Mouse (Mus musculus) forebrain, embryonic 10.5 days (tissue): ENCODE data around the gene Trio. TPM values are rescaled to one million over a fixed set of nuclear protein-coding genes. Genes with fewer than 3 reads are reported as not detected.
A peak's percentile ranks its signal among the peaks of the same experiment; 100 is the strongest.

ENCODE experiments used
- DNase-seq: peaks from one replicate; pipeline ENCODE4 v3.0.0-alpha.2; 2017; ENCODE audit warnings: low spot score; ENCODE audit errors: extremely low spot score
- H3K27ac ChIP-seq: fragments of 300-500 bp; sonication (generic); 2 replicates; pipeline ENCODE4 v1.5.1; 2016; ENCODE audit warnings: mild to moderate bottlenecking
- H3K27me3 ChIP-seq: fragments of 300-500 bp; sonication (generic); 2 replicates; pipeline ENCODE4 v1.6.1; 2016; ENCODE audit warnings: mild to moderate bottlenecking; ENCODE audit not compliant: poor library complexity, severe bottlenecking
- H3K36me3 ChIP-seq: fragments of 300-500 bp; sonication (generic); replicated peaks from 2 replicates; pipeline ENCODE4 v1.6.1; 2016; ENCODE audit warnings: mild to moderate bottlenecking, moderate library complexity
- H3K4me1 ChIP-seq: fragments of 300-500 bp; sonication (generic); 2 replicates; pipeline ENCODE4 v1.6.1; 2016
- H3K4me3 ChIP-seq: fragments of 300-500 bp; sonication (generic); 2 replicates; pipeline ENCODE4 v1.5.1; 2016; ENCODE audit warnings: mild to moderate bottlenecking, moderate library complexity
- H3K9me3 ChIP-seq: fragments of 300-500 bp; sonication (generic); 2 replicates; pipeline ENCODE4 v1.6.1; 2016; ENCODE audit warnings: mild to moderate bottlenecking, moderate library complexity
- WGBS: fragments of 180-500 bp; shearing (Covaris S2); methylation state at CpG from one replicate; pipeline ENCODE4 v1.1.7; 2016; 5-methylcytosine and 5-hydroxymethylcytosine counted together
- polyA plus RNA-seq: library from polyadenylated mRNA; unstranded; fragments of >200 nt; fragmentation: Nextera tagmentation; extraction: Ambion mirVana; gene quantifications from 2 replicates; pipeline ENCODE4 v1.2.1, GENCODE M21; 2016

The Trio gene
- polyA plus RNA-seq, 1 experiment from 2014 or later, result 29.2 TPM

DNA sequence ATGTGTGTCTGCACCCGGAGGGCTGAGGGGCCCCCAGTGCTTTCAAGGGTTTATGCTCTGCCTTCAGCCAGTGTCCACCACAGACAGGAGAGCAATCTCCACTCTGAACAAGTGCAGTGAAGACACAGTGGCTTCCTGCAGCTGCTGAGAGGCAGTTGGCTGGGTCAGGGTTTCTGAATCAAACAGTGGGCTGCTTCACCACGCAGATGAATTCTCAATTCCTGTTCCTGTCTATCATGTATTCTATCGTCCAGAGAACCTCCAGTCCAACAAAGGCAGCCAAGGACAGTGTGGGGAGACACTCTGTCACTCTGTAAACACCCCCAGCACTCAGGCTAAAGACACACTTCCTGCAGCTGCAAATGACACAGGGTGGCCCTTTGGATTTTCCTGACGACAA lies 48.7 kb downstream of the Trio start:
- H3K4me1 ChIP-seq, result peaks cover 21% of the 10 kb centered on the region
- peaks cover 21% of the 10 kb centered on the region for H3K36me3 ChIP-seq
- no peaks in the 10 kb centered on the region for H3K27me3 ChIP-seq
- 87% methylated on average over 4 of the region's 4 CpGs for whole genome bisulfite sequencing
- DNase-seq, result no peak
- no peak overlapping the region for H3K4me3 ChIP-seq
- H3K9me3 ChIP-seq, result peaks cover 6% of the 10 kb centered on the region; the same call in 1 of the 2 replicates
- H3K27ac ChIP-seq, result no peak overlapping the region

DNA sequence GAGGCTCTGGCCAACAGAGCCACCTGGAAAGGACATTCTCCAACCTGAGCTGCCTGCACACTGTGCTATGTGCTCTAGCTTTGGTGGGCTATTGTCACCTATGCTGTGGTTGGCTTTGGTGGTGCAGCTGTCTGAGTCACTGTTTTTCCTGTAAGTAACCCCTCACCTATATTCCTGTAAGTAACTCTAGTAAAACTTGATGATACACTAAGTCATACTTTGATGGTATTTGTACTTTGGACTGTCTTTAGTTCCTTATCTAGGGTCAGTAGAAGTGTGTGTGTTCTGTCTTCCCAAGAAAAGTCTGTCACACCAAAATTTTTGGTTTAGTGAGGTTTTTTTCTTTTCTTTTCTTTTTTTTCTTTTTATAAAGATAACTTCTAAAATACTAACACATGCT lies 49.3 kb downstream of the Trio start:
- H3K4me3 ChIP-seq, result no peak overlapping the region
- no peak for DNase-seq
- peaks cover 21% of the 10 kb centered on the region for H3K36me3 ChIP-seq
- peaks cover 15% of the 10 kb centered on the region for H3K4me1 ChIP-seq
- H3K27me3 ChIP-seq, result no peaks in the 10 kb centered on the region
- H3K27ac ChIP-seq, result no peak overlapping the region
- H3K9me3 ChIP-seq, result peaks cover 6% of the 10 kb centered on the region; the same call in 1 of the 2 replicates

DNA sequence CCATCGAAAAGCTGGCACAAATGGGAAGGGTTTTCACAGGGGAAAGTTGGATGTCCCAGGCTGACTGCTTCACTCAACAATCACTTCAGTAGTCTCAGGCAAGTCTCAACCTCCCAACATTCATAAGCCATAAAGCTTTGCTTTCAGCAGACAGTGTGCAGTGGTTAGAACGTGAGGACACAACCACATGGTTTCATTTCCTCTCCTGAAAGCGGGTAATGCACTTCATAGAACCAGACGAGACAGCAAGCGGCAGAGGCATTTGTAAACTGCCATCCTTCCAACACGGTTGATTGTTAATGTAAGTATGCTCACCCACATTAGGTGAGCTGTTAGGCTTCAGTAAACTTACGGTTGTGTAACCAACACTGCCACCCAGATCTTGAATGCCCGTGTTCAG lies 51.0 kb downstream of the Trio start:
- H3K36me3 ChIP-seq, result peaks cover 21% of the 10 kb centered on the region

DNA sequence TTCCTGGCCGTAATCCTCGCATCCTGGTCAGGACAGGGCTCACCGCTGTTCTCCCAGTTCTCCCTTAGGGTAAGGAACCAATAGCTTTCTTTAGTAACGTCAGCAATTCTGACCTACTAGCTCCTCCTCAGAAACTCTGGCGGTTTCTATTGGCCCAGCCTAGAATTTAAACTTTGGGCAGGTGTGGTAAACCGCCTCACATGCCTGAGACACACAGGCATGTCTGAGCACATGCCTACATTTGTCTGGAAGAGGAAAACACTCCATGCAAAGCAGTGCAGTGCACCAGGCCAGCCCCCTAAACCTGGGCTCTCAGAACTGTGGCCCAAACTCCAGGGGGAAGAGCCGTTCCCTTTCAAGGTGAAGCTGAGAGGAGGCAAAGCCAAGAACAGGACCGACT lies 57.5 kb downstream of the Trio start:
- Histone ChIP-seq H3K4me3 (no peak overlapping the region), H3K27ac (no peak overlapping the region), H3K4me1 (peaks cover 46% of the 10 kb centered on the region), H3K9me3 (peaks cover 3% of the 10 kb centered on the region; the same call in 1 of the 2 replicates), H3K36me3 (no peaks in the 10 kb centered on the region), H3K27me3 (no peaks in the 10 kb centered on the region)
- DNase-seq, result no peak
- WGBS, result 80% methylated on average over 8 of the region's 8 CpGs

More for the DNA sequence above, 51.0 kb downstream of the Trio start:
- DNase-seq, result no peak
- H3K27ac ChIP-seq, result no peak overlapping the region
- H3K9me3 ChIP-seq, result peaks cover 6% of the 10 kb centered on the region; the same call in 1 of the 2 replicates
- WGBS, result 93% methylated on average over 8 of the region's 8 CpGs
- H3K27me3 ChIP-seq, result no peaks in the 10 kb centered on the region
- no peak overlapping the region for H3K4me3 ChIP-seq
- 0 out of 2 replicates have a peak, but pooled peaks cover 3% of the 10 kb centered on the region for H3K4me1 ChIP-seq

DNA sequence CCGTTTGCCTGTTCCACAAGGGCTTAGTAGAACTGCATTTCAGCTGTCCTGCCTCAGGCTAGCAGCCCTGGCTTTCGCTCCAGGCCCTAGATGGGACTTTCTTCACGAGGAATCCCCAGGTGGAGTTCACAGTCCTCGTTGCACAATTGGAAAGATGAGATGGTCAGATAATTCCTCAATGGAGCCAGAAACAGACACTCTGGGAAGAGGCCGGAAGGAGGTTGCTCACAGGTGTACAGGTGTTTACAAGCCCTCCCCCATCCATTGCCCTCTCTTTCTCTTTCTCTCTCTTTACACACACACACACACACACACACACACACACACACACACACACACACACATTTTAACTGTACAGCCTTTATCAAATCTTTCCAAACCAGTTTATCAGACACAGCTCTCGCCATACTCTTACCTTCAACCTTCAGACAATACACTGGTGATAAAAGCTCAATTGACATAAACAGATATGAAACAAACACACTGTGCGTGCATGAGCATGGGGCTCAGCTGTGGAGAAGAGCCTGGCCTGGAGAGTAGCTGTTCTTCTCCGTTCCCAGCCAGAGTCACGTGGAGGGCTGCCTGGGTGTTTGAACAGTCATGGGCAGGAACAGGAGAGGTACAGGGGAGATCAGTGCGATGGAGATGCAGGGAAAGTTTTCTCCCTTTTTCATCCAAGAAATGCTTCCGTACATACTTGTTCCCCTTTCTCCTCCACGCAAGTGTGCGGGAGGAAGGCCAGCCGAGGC lies 58.3 kb downstream of the Trio start:
- H3K27me3 ChIP-seq, result no peaks in the 10 kb centered on the region
- H3K36me3 ChIP-seq, result no peaks in the 10 kb centered on the region
- WGBS, result 85% methylated on average over 14 of the region's 14 CpGs
- H3K9me3 ChIP-seq, result peaks cover 3% of the 10 kb centered on the region; the same call in 1 of the 2 replicates
- H3K4me1 ChIP-seq, result peaks cover 55% of the 10 kb centered on the region
- 0 out of 2 replicates have a peak overlapping the region, but pooled peaks have one; percentile 15 for H3K27ac ChIP-seq
- no peak overlapping the region for H3K4me3 ChIP-seq
- no peak for DNase-seq

DNA sequence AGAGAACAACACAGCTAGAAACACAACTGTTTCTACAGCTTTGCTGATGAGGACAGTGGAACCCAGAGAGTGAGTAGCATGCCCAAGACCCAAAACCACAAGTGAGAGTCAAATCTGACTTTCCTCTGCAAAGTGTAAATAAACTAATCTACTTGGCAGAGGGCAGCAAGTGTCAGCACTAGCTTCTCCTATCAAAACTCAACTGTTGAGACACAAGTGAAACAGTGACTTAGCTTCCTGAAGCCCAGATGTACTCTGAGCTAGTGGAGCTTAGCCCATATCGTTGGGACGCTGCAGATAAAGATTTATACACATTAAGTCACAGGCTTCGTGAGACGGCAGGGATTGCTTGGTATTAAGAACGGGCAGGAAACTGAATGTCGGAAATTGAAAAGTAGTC lies 60.8 kb downstream of the Trio start:
- 86% methylated on average over 6 of the region's 6 CpGs for WGBS
- peaks cover 79% of the 10 kb centered on the region for H3K4me1 ChIP-seq
- H3K9me3 ChIP-seq, result peaks cover 3% of the 10 kb centered on the region; the same call in 1 of the 2 replicates
- no peaks in the 10 kb centered on the region for H3K36me3 ChIP-seq
- H3K4me3 ChIP-seq, result no peak overlapping the region
- H3K27ac ChIP-seq, result no peak overlapping the region
- no peaks in the 10 kb centered on the region for H3K27me3 ChIP-seq
- no peak for DNase-seq

DNA sequence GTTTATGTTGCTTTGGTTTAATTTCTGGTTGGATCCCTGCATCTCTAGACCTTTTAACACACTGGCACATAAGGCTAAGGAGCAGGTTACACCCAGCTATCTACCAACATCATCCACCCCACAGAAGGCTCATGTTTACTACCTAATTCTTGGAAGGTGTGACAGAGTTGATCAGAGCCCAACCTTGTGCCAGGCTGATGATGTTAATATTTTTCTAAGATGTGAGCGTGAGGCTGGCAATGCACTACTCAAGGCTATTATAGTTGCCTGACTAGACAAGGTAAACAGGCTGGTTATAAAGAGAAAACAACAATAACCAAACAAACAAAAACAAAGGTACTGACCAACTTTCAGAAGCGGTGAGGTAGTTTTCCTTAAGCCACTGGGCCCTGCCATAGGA lies 62.1 kb downstream of the Trio start:
- Histone ChIP-seq H3K36me3 (no peaks in the 10 kb centered on the region), H3K9me3 (peaks cover 3% of the 10 kb centered on the region; the same call in 1 of the 2 replicates), H3K27ac (peak overlapping the region; percentile 40; the same call in 1 of the 2 replicates), H3K4me3 (no peak overlapping the region), H3K27me3 (no peaks in the 10 kb centered on the region), H3K4me1 (peaks cover 83% of the 10 kb centered on the region)
- 88% methylated on average over 2 of the region's 2 CpGs for WGBS
- DNase-seq, result no peak

DNA sequence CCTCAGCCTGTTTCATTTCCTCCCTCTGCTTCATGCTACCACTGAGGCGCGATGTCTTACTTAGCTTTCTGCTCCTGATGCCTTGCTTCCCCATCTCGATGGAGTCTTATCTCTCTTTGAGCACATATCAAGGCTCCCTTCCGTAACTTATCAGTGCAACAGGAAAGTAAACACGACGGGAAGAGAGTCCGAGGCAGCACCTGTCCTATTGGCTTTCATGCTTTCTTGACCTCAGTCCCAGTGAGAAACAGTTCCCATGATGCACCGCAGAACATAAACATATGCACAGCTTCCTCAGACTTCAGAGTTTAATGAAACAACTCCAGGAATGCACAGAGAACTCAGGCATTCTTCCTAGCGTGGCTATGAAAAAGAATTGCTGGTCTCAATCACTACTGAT lies 65.0 kb downstream of the Trio start:
- 78% methylated on average over 9 of the region's 9 CpGs for WGBS
- no peak overlapping the region for H3K4me3 ChIP-seq
- no peaks in the 10 kb centered on the region for H3K27me3 ChIP-seq
- 0 out of 2 replicates have a peak, but pooled peaks cover 4% of the 10 kb centered on the region for H3K36me3 ChIP-seq
- no peaks in the 10 kb centered on the region for H3K9me3 ChIP-seq
- DNase-seq, result no peak
- no peak overlapping the region for H3K27ac ChIP-seq
- peaks cover 73% of the 10 kb centered on the region for H3K4me1 ChIP-seq

DNA sequence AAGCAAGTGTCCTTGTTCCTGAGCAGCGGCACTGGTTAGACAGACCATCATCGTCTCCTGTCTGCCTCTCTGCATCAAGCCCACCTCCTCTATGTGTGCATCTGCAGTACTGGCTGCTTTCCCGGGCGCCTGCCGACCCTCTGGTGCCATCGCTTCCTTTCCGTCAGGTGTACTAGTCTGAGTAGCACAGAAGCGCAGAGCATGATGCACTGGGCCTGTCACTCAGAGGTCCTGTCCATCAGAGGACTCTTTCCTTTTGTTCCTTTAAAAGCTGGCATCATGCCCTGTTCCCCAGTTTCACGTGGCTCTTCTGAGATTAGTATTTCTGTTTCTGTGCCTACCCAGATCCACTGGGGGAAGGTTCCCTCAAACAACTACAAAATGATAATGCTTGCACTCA lies 67.8 kb downstream of the Trio start:
- no peak for DNase-seq
- Histone ChIP-seq H3K27me3 (no peaks in the 10 kb centered on the region), H3K4me3 (no peak overlapping the region), H3K27ac (no peak overlapping the region), H3K4me1 (peaks cover 73% of the 10 kb centered on the region), H3K9me3 (no peaks in the 10 kb centered on the region), H3K36me3 (0 out of 2 replicates have a peak, but pooled peaks cover 4% of the 10 kb centered on the region)
- WGBS, result 92% methylated on average over 9 of the region's 9 CpGs

DNA sequence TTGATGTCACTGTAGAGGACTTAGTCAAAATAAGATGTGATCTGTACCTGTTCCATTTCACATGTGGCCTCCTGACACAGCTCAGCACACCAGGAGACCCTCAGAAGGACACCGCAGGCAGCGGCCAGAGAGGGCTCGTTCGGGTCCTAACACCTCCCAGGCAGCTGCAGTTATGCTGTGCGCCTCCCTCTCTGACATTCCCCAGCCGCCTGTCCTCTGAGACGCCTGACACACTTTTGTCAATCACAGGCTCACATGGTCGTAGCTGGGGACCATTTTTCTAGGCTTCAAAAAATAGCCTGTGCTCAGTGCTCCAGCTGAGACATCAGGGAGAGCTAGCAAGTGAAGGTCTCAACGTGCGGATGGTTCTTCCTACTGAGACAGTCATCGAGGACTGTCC lies 70.0 kb downstream of the Trio start:
- Histone ChIP-seq H3K36me3 (0 out of 2 replicates have a peak, but pooled peaks cover 4% of the 10 kb centered on the region), H3K27ac (no peak overlapping the region; the same call in 1 of the 2 replicates), H3K4me1 (peaks cover 59% of the 10 kb centered on the region), H3K27me3 (no peaks in the 10 kb centered on the region), H3K9me3 (no peaks in the 10 kb centered on the region), H3K4me3 (no peak overlapping the region)
- WGBS, result 63% methylated on average over 11 of the region's 11 CpGs
- DNase-seq, result no peak

DNA sequence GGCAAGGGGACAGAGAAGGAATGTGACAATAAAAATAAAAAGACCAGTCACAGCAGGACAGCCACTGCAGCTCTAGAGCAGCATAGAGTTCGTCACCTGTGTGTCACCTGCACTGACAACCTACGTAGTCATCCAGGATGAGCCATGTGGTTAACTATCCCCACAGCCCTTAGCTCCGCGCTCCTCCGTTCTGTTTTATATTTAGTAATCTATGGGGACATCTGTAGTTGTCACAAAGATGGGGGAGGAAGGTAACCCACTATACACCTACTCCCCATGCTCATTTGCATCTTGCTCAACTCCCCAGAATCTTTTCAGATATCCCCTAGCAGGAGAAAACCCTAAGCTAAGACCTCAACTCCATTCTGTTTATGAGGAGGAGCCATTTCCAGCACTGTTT lies 71.3 kb downstream of the Trio start:
- 92% methylated on average over 5 of the region's 5 CpGs for WGBS
- no peak for DNase-seq
- H3K27ac ChIP-seq, result no peak overlapping the region
- H3K36me3 ChIP-seq, result 0 out of 2 replicates have a peak, but pooled peaks cover 4% of the 10 kb centered on the region
- no peaks in the 10 kb centered on the region for H3K9me3 ChIP-seq
- no peaks in the 10 kb centered on the region for H3K27me3 ChIP-seq
- H3K4me1 ChIP-seq, result peaks cover 49% of the 10 kb centered on the region
- no peak overlapping the region for H3K4me3 ChIP-seq

DNA sequence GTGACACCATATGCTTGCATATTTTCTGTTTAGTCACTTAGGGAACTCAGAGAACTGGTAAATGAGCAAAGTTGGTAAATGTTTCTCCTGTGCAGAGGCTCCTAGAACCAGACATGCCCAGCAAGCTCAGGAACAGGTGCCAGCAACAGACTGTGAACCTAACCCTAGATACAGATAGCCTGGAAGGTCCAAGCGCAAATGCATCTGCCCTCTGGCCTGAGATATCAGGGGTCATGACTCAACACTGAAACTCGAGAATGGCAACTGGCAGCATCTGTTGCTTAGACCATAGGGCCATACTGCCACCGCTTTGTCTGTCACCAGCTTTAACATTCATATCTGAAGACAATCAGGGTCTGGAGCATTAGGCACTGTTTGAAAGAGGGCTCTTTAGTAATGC lies 72.1 kb downstream of the Trio start:
- H3K9me3 ChIP-seq, result no peaks in the 10 kb centered on the region
- WGBS, result 78% methylated on average over 3 of the region's 3 CpGs
- no peak overlapping the region for H3K27ac ChIP-seq
- peaks cover 49% of the 10 kb centered on the region for H3K4me1 ChIP-seq
- H3K27me3 ChIP-seq, result no peaks in the 10 kb centered on the region
- H3K36me3 ChIP-seq, result 0 out of 2 replicates have a peak, but pooled peaks cover 4% of the 10 kb centered on the region
- no peak overlapping the region for H3K4me3 ChIP-seq
- no peak for DNase-seq

DNA sequence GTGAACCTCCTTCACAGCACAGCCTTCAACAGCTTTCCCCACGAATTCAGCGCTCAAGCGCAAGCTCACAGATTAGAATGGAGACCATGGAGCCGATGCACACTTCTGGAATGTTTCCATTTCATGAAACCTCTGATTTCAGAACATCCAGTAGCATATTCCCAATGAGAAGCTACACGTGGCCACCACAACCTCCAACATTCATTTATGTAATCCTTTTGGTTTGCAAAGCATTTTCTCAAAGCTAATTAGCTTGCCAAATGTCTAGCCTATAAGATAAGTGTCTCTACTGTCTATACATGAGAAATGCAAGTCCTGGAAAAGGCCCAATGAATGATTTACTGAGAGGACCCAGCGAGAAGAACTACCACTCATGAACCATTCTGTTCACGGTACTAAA lies 74.5 kb downstream of the Trio start:
- 96% methylated on average over 7 of the region's 7 CpGs for WGBS
- no peaks in the 10 kb centered on the region for H3K36me3 ChIP-seq
- DNase-seq, result no peak
- H3K4me3 ChIP-seq, result no peak overlapping the region
- no peaks in the 10 kb centered on the region for H3K9me3 ChIP-seq
- peaks cover 43% of the 10 kb centered on the region for H3K4me1 ChIP-seq
- no peak overlapping the region for H3K27ac ChIP-seq
- H3K27me3 ChIP-seq, result no peaks in the 10 kb centered on the region
